Mouse (Mus musculus): ENCODE measurements at regions not wholly inside any gene's neighbourhood (a gene's known extent, or its start where the extent isn't known, plus 50 kb on each side); places are given as distances from the start of the nearest gene placed in this dataset.

DNA sequence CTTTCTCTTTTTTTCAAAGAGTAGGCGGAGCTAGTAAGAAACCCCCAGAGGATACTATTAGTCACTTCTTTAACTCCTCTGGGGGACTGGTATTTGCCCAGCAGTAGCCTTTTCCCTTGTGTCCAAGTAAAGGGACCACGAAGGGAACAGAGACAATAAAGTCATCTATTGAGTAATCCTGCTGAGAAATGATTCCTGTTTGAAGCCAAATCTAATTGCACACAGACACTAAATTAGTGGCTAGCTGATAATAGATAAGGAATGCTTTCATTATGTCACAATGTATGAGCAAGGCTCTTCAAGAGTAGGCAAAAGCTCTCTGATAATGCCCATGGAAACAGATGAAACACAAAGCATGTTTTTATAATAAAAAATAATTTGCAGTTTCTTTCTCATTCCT, 201.9 kb upstream of the Gm21897 start:
- Histone ChIP-seq H3K4me2 (ENCODE audit: insufficient read depth, low read depth, poor library complexity, severe bottlenecking) (no peak overlapping the region), H3K4me3 (replicated peaks in 1 of 3; ENCODE audit: low read depth in 2 of 3, low read length in 2 of 3, poor library complexity in 1 of 3) (no peak overlapping the region), H3K79me2 (replicated peaks; ENCODE audit: control insufficient read depth, extremely low read depth, insufficient read depth, poor library complexity, severe bottlenecking) (no peaks in the 10 kb centered on the region), H3K9me3 (replicated peaks; ENCODE audit: low read length) (no peaks in the 10 kb centered on the region), H3K4me1 (ENCODE audit: control insufficient read depth in 1 of 2, insufficient read depth in 2 of 2) (peaks cover 0 to 14% of the 10 kb centered on the region in 2 experiments; a peak in 1 of 4 replicates), H3K9ac (ENCODE audit: insufficient read depth, low read depth) (no peak overlapping the region), H3K27ac (ENCODE audit: insufficient read depth, low read depth) (no peak overlapping the region), H3K27me3 (replicated peaks) (peaks cover 2% of the 10 kb centered on the region), H3K36me3 (replicated peaks in 1 of 2; ENCODE audit: control insufficient read depth in 1 of 2, insufficient read depth in 1 of 2, low read length in 1 of 2) (no peaks in the 10 kb centered on the region)
- in situ Hi-C loops (cut with MboI; ENCODE audit: low pct_ligation_motif_present, low pct_unique_long_range_greater_than_20kb, low sequenced_read_pairs) (no loop called here), dilution Hi-C loops (cut with MboI; ENCODE audit: extremely low pct_ligation_motif_present, extremely low pct_unique_long_range_greater_than_20kb, low sequenced_read_pairs) (no loop called here)
- peak; percentile 26 for DNase-seq (ENCODE audit: extremely low read depth)
- TF ChIP-seq ZNF384 (IDR thresholded peaks at IDR 0.05; ENCODE audit: low read depth, low read length), result peak; percentile 56
- TF ChIP-seq NRF1 (IDR thresholded peaks at IDR 0.05; ENCODE audit: low read depth, low read length), result no peak

GRCm38 (mm10) chr16:15119799-15120198, 197.5 kb upstream of the Gm21897 start:
- DNase-seq (ENCODE audit: extremely low read depth), result peak; percentile 38
- Histone ChIP-seq H3K9me3 (replicated peaks; ENCODE audit: low read length) (no peaks in the 10 kb centered on the region), H3K4me3 (replicated peaks in 1 of 3; ENCODE audit: low read depth in 2 of 3, low read length in 2 of 3, poor library complexity in 1 of 3) (no peak overlapping the region), H3K27me3 (replicated peaks) (peaks cover 2% of the 10 kb centered on the region), H3K36me3 (replicated peaks in 1 of 2; ENCODE audit: control insufficient read depth in 1 of 2, insufficient read depth in 1 of 2, low read length in 1 of 2) (no peaks in the 10 kb centered on the region), H3K79me2 (replicated peaks; ENCODE audit: control insufficient read depth, extremely low read depth, insufficient read depth, poor library complexity, severe bottlenecking) (no peaks in the 10 kb centered on the region), H3K9ac (ENCODE audit: insufficient read depth, low read depth) (no peak overlapping the region), H3K27ac (ENCODE audit: insufficient read depth, low read depth) (no peak overlapping the region), H3K4me1 (ENCODE audit: control insufficient read depth in 1 of 2, insufficient read depth in 2 of 2) (peaks cover 0 to 7% of the 10 kb centered on the region in 2 experiments; a peak in 1 of 4 replicates), H3K4me2 (ENCODE audit: insufficient read depth, low read depth, poor library complexity, severe bottlenecking) (no peak overlapping the region)
- in situ Hi-C loops (cut with MboI; ENCODE audit: low pct_ligation_motif_present, low pct_unique_long_range_greater_than_20kb, low sequenced_read_pairs) (no loop called here), dilution Hi-C loops (cut with MboI; ENCODE audit: extremely low pct_ligation_motif_present, extremely low pct_unique_long_range_greater_than_20kb, low sequenced_read_pairs) (no loop called here)
- TF ChIP-seq CTCF (conservative IDR thresholded peaks at IDR 0.05 in 1 of 2, IDR thresholded peaks at IDR 0.05 in 1 of 2; ENCODE audit: low read depth in 2 of 2, low read length in 2 of 2) (peak in 1 of 2 experiments; percentile 69; a peak in 2 of 4 replicates), SMC3 (IDR thresholded peaks at IDR 0.05; ENCODE audit: low read depth, low read length) (peak; percentile 68), JUN (IDR thresholded peaks at IDR 0.05; ENCODE audit: insufficient read depth, low read depth, low read length) (no peak), ZNF384 (IDR thresholded peaks at IDR 0.05; ENCODE audit: low read depth, low read length) (peak; percentile 97), RAD21 (IDR thresholded peaks at IDR 0.05; ENCODE audit: low read depth, low read length) (peak; percentile 53)

GRCm38 (mm10) chr16:15128996-15129395, 188.3 kb upstream of the Gm21897 start:
- Histone ChIP-seq H3K4me2 (ENCODE audit: insufficient read depth, low read depth, poor library complexity, severe bottlenecking) (no peak overlapping the region), H3K9me3 (replicated peaks; ENCODE audit: low read length) (no peaks in the 10 kb centered on the region), H3K36me3 (replicated peaks in 1 of 2; ENCODE audit: control insufficient read depth in 1 of 2, insufficient read depth in 1 of 2, low read length in 1 of 2) (no peaks in the 10 kb centered on the region), H3K9ac (ENCODE audit: insufficient read depth, low read depth) (no peak overlapping the region), H3K4me3 (replicated peaks in 1 of 3; ENCODE audit: low read depth in 2 of 3, low read length in 2 of 3, poor library complexity in 1 of 3) (no peak overlapping the region), H3K4me1 (ENCODE audit: control insufficient read depth in 1 of 2, insufficient read depth in 2 of 2) (no peaks in the 10 kb centered on the region), H3K79me2 (replicated peaks; ENCODE audit: control insufficient read depth, extremely low read depth, insufficient read depth, poor library complexity, severe bottlenecking) (no peaks in the 10 kb centered on the region), H3K27ac (ENCODE audit: insufficient read depth, low read depth) (no peak overlapping the region), H3K27me3 (replicated peaks) (no peaks in the 10 kb centered on the region)
- dilution Hi-C loops (cut with MboI; ENCODE audit: extremely low pct_ligation_motif_present, extremely low pct_unique_long_range_greater_than_20kb, low sequenced_read_pairs) (no loop called here), in situ Hi-C loops (cut with MboI; ENCODE audit: low pct_ligation_motif_present, low pct_unique_long_range_greater_than_20kb, low sequenced_read_pairs) (no loop called here)
- no peak for DNase-seq (ENCODE audit: extremely low read depth)
- TF ChIP-seq NELFE (IDR thresholded peaks at IDR 0.05; ENCODE audit: low read depth, low read length) (no peak), MAX (IDR thresholded peaks at IDR 0.05; ENCODE audit: low read length) (no peak), MEF2A (IDR thresholded peaks at IDR 0.05; ENCODE audit: borderline replicate concordance, low read depth, low read length) (no peak)

Data from CH12.LX (cell line).